Mouse (Mus musculus): ENCODE data around the gene Sv2b.

DNA sequence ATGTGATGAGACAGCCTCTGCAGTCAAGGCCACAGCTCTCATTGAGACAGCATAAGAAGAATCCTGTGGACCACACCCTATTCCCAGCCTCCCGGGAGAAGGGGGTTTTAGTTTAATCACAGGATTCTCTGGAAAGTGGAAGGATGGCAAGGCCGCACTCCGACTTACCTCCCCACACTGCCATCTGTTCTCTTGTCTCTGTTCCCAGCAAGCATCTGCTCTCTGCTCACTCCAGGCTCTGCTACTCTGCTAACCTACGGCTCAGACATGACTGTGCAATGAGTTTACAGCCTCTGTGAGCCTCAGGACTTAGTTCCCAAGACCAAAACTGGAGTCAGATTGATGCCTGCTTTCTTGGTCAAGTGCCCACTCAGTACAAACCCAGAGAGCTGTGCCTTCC is 43.8 kb downstream of the Sv2b start:
- no peak for TF ChIP-seq CTCF (IDR thresholded peaks at IDR 0.05; ENCODE audit: control insufficient read depth, insufficient read depth, low read length)
- no peak for TF ChIP-seq POLR2A (IDR thresholded peaks at IDR 0.05; ENCODE audit: borderline replicate concordance, control insufficient read depth, low read depth, low read length)

Measured in bone marrow, adult 2 months (tissue).